ENCODE assay signal across 7 mouse cellular contexts in the genomic region with DNA sequence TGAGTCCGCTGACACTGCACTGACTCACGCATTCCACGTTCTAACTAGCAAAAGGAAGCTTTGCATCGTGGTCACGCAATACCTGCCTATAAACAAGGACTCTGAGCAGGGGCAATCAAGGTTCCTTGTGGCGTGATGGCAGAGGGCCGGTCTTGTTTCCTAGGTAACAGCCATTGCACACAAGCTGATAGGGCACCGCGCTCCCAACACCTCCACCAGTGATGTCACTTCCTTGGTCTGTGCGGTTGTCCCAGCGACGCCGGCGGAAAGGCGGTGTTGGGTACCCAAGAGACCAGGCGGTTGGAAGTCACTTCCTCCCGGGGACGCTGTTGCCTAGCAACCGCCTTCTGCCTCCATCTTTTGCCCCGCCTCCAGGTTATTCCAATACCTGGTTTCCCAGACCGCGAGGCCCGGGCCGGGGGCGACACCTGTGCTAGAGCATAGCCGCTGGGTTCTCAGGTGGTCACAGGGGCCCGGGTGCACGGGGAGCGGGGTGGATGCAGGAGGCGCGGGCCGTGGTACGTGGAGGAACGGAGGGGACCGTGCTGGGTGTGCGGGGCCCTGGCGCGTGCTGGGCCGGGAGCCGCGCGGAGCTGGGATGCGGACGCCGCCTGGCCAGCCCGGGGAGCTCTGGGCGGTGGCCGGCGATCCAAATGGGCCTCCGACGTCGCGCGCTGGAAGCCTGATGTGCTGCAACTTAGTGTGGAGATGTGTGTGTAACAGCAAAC. TPM values are rescaled to one million over a fixed set of nuclear protein-coding genes. Genes with fewer than 3 reads are reported as not detected.
DNase-seq lines count a peak whose midpoint lies in the region; ATAC-seq and TF ChIP-seq lines count a peak whose summit lies in the region.

Map9 (plus strand) TSS at position 248 of the 728 bp plus-strand sequence.

- H3K4me2 ChIP-seq in embryonic facial prominence, embryonic 15.5 days (replicated peaks), result peak within 1 kb of the TSS; percentile 90
- peak within 1 kb of the TSS; percentile 76 for H3K4me2 ChIP-seq in kidney, embryonic 14.5 days (replicated peaks; ENCODE audit: low read depth, low read length)
- peak within 1 kb of the TSS; percentile 80 for H3K4me2 ChIP-seq in limb, embryonic 14.5 days (replicated peaks; ENCODE audit: low read depth, low read length, severe bottlenecking)
- peak within 1 kb of the TSS; percentile 62 for H3K4me2 ChIP-seq in midbrain, embryonic 16.5 days (ENCODE audit: low read length)

- H3K27ac ChIP-seq in bone marrow macrophage, adult 2 months (ENCODE audit: insufficient read depth, low read depth, low read length), result no peak within 1 kb of the TSS
- peak within 1 kb of the TSS; percentile 58 for H3K27ac ChIP-seq in embryonic facial prominence, embryonic 15.5 days (replicated peaks)
- peak within 1 kb of the TSS; percentile 73 for H3K27ac ChIP-seq in heart, embryonic 10.5 days
- 0 out of 2 replicates have a peak within 1 kb of the TSS, but pooled peaks have one; percentile 17 for H3K27ac ChIP-seq in kidney, embryonic 14.5 days (ENCODE audit: low read depth, low read length)
- 0 out of 2 replicates have a peak within 1 kb of the TSS, but pooled peaks have one; percentile 22 for H3K27ac ChIP-seq in limb, embryonic 14.5 days (replicated peaks; ENCODE audit: low read depth, low read length)
- H3K27ac ChIP-seq in midbrain, embryonic 16.5 days (ENCODE audit: low read length), result peak within 1 kb of the TSS; percentile 91
- no peak within 1 kb of the TSS for H3K27ac ChIP-seq in spleen, adult 2 months (ENCODE audit: insufficient read depth, low read length)

- H3K9me3 ChIP-seq in embryonic facial prominence, embryonic 15.5 days (replicated peaks), result no peaks in the 10 kb centered on the region
- H3K9me3 ChIP-seq in heart, embryonic 10.5 days, result no peaks in the 10 kb centered on the region
- H3K9me3 ChIP-seq in kidney, embryonic 14.5 days (ENCODE audit: control insufficient read depth, low read length), result no peaks in the 10 kb centered on the region
- no peaks in the 10 kb centered on the region for H3K9me3 ChIP-seq in limb, embryonic 14.5 days (ENCODE audit: control insufficient read depth, low read length)
- no peaks in the 10 kb centered on the region for H3K9me3 ChIP-seq in midbrain, embryonic 16.5 days (replicated peaks; ENCODE audit: control insufficient read depth, low read length, poor library complexity, severe bottlenecking)

- peaks cover 3% of the 10 kb centered on the region; the same call in 1 of the 2 replicates for H3K4me1 ChIP-seq in bone marrow macrophage, adult 2 months (ENCODE audit: control insufficient read depth, insufficient read depth, low read length)
- peaks cover 10% of the 10 kb centered on the region for H3K4me1 ChIP-seq in embryonic facial prominence, embryonic 15.5 days
- H3K4me1 ChIP-seq in heart, embryonic 10.5 days, result no peaks in the 10 kb centered on the region
- H3K4me1 ChIP-seq in kidney, embryonic 14.5 days (ENCODE audit: control insufficient read depth, insufficient read depth, low read length), result no peaks in the 10 kb centered on the region
- H3K4me1 ChIP-seq in limb, embryonic 14.5 days (ENCODE audit: control insufficient read depth, insufficient read depth, low read length), result no peaks in the 10 kb centered on the region
- peaks cover 8% of the 10 kb centered on the region for H3K4me1 ChIP-seq in midbrain, embryonic 16.5 days (ENCODE audit: control insufficient read depth, insufficient read depth, low read length)
- peaks cover 5% of the 10 kb centered on the region; the same call in 1 of the 2 replicates for H3K4me1 ChIP-seq in spleen, adult 2 months (ENCODE audit: control insufficient read depth, insufficient read depth, insufficient read length)

- H3K27me3 ChIP-seq in embryonic facial prominence, embryonic 15.5 days, result no peaks in the 10 kb centered on the region
- H3K27me3 ChIP-seq in heart, embryonic 10.5 days (ENCODE audit: insufficient read depth, poor library complexity, severe bottlenecking), result no peaks in the 10 kb centered on the region
- no peaks in the 10 kb centered on the region for H3K27me3 ChIP-seq in kidney, embryonic 14.5 days (ENCODE audit: control insufficient read depth, insufficient read depth, low read length)
- no peaks in the 10 kb centered on the region for H3K27me3 ChIP-seq in limb, embryonic 14.5 days (ENCODE audit: control insufficient read depth, insufficient read depth, low read length)
- no peaks in the 10 kb centered on the region for H3K27me3 ChIP-seq in midbrain, embryonic 16.5 days (ENCODE audit: control insufficient read depth, insufficient read depth, low read depth, low read length)
- no peaks in the 10 kb centered on the region for H3K27me3 ChIP-seq in spleen, adult 2 months (ENCODE audit: control insufficient read depth, insufficient read depth, low read length)

- WGBS in embryonic facial prominence, embryonic 15.5 days, result under 1% methylated on average over 54 of the region's 54 CpGs
- WGBS in heart, embryonic 10.5 days, result under 1% methylated on average over 54 of the region's 54 CpGs
- under 1% methylated on average over 54 of the region's 54 CpGs for WGBS in kidney, embryonic 14.5 days
- WGBS in limb, embryonic 14.5 days, result under 1% methylated on average over 54 of the region's 54 CpGs
- WGBS in midbrain, embryonic 16.5 days, result under 1% methylated on average over 54 of the region's 54 CpGs
- under 1% methylated on average over 54 of the region's 54 CpGs for WGBS in spleen, adult 2 months

- DNase-seq in heart, embryonic 10.5 days (ENCODE audit: low spot score), result peak; percentile 99
- peak; percentile 98 for DNase-seq in limb, embryonic 14.5 days (ENCODE audit: low spot score)
- DNase-seq in spleen, adult 2 months (ENCODE audit: low read depth in 1 of 2, low spot score in 2 of 2), result peak; percentile 92 to 97

- peak; percentile 100 for ATAC-seq in embryonic facial prominence, embryonic 15.5 days (ENCODE audit: insufficient number of reproducible peaks, low FRiP score, low TSS enrichment, low read depth)
- peak; percentile 100 for ATAC-seq in kidney, embryonic 14.5 days (ENCODE audit: low FRiP score, low TSS enrichment)
- ATAC-seq in limb, embryonic 14.5 days (ENCODE audit: low FRiP score, low read depth), result peak; percentile 100
- ATAC-seq in midbrain, embryonic 16.5 days, result peak; percentile 100

- no peak for TF ChIP-seq CTCF in bone marrow macrophage, adult 2 months (IDR thresholded peaks at IDR 0.05; ENCODE audit: low read depth, low read length)
- TF ChIP-seq CTCF in spleen, adult 2 months (IDR thresholded peaks at IDR 0.05; ENCODE audit: extremely low read depth, insufficient read depth, insufficient read length, insufficient replicate concordance), result no peak

- peak within 1 kb of the TSS; percentile 49 for H3K4me3 ChIP-seq in bone marrow macrophage, adult 2 months (ENCODE audit: insufficient read depth, low read length)
- H3K4me3 ChIP-seq in embryonic facial prominence, embryonic 15.5 days (replicated peaks), result peak within 1 kb of the TSS; percentile 75
- H3K4me3 ChIP-seq in heart, embryonic 10.5 days, result peak within 1 kb of the TSS; percentile 81
- peak within 1 kb of the TSS; percentile 79 for H3K4me3 ChIP-seq in kidney, embryonic 14.5 days (ENCODE audit: low read length)
- peak within 1 kb of the TSS; percentile 68 for H3K4me3 ChIP-seq in limb, embryonic 14.5 days (replicated peaks; ENCODE audit: low read length)
- peak within 1 kb of the TSS; percentile 95 for H3K4me3 ChIP-seq in midbrain, embryonic 16.5 days (ENCODE audit: low read depth, low read length)
- H3K4me3 ChIP-seq in spleen, adult 2 months (ENCODE audit: extremely low read depth, insufficient read depth, insufficient read length), result peak within 1 kb of the TSS; percentile 70

- H3K36me3 ChIP-seq in embryonic facial prominence, embryonic 15.5 days, result no peaks in the 10 kb centered on the region
- no peaks in the 10 kb centered on the region for H3K36me3 ChIP-seq in heart, embryonic 10.5 days
- no peaks in the 10 kb centered on the region; the same call in 1 of the 2 replicates for H3K36me3 ChIP-seq in kidney, embryonic 14.5 days (ENCODE audit: control insufficient read depth, insufficient read depth, low read length)
- no peaks in the 10 kb centered on the region; the same call in 1 of the 2 replicates for H3K36me3 ChIP-seq in limb, embryonic 14.5 days (ENCODE audit: control insufficient read depth, insufficient read depth, low read length)
- H3K36me3 ChIP-seq in midbrain, embryonic 16.5 days (ENCODE audit: control insufficient read depth, insufficient read depth, low read length), result peaks cover 14% of the 10 kb centered on the region
- no peaks in the 10 kb centered on the region for H3K36me3 ChIP-seq in spleen, adult 2 months (ENCODE audit: control insufficient read depth, insufficient read depth, low read length)

- peak within 1 kb of the TSS; percentile 29; the same call in 1 of the 2 replicates for H3K9ac ChIP-seq in embryonic facial prominence, embryonic 15.5 days
- peak within 1 kb of the TSS; percentile 51; the same call in 1 of the 2 replicates for H3K9ac ChIP-seq in kidney, embryonic 14.5 days (ENCODE audit: low read depth, low read length)
- H3K9ac ChIP-seq in limb, embryonic 14.5 days (ENCODE audit: low read depth, low read length, severe bottlenecking), result peak within 1 kb of the TSS; percentile 58
- H3K9ac ChIP-seq in midbrain, embryonic 16.5 days (ENCODE audit: low read depth, low read length), result peak within 1 kb of the TSS; percentile 89

- no peak for TF ChIP-seq POLR2A in bone marrow macrophage, adult 2 months (IDR thresholded peaks at IDR 0.05; ENCODE audit: borderline replicate concordance, low read depth, low read length)
- TF ChIP-seq POLR2A in limb, embryonic 14.5 days (IDR thresholded peaks at IDR 0.05; ENCODE audit: borderline replicate concordance, extremely low read depth, insufficient read depth, insufficient read length), result no peak; the same call in 1 of the 2 replicates
- no peak for TF ChIP-seq POLR2A in spleen, adult 2 months (IDR thresholded peaks at IDR 0.05; ENCODE audit: low read depth, low read length)

RNA-seq across cellular contexts. Expression of gene Map9, which starts in this region (rescaled TPM):
- not detected in 2 replicates for polyA plus RNA-seq in bone marrow macrophage, adult 2 months (2012; ENCODE audit: insufficient read depth, insufficient read length, missing spikeins)
- 10.1 and 13.5 TPM in 2 replicates for polyA plus RNA-seq in embryonic facial prominence, embryonic 15.5 days (2015; fragmentation: Nextera tagmentation; extraction: Ambion mirVana)
- polyA plus RNA-seq in heart, embryonic 10.5 days (2016; fragmentation: Nextera tagmentation; extraction: Ambion mirVana), result 4.9 and 5.3 TPM in 2 replicates
- 6.5 and 7.8 TPM in 2 replicates for polyA plus RNA-seq in kidney, embryonic 14.5 days (2014; fragmentation: Nextera tagmentation; extraction: Ambion mirVana)
- 3.2 and 3.6 TPM in 2 replicates for polyA plus RNA-seq in limb, embryonic 14.5 days (2012; rRNA removed)
- 7.6 and 9.1 TPM in 2 replicates for polyA plus RNA-seq in limb, embryonic 14.5 days (2014; fragmentation: Nextera tagmentation; extraction: Ambion mirVana)
- polyA plus RNA-seq in midbrain, embryonic 16.5 days (2015; fragmentation: Nextera tagmentation; extraction: Ambion mirVana), result 146 and 148 TPM in 2 replicates
- 0.06 and 0.08 TPM in 2 replicates for polyA plus RNA-seq in spleen, adult 2 months (2012; rRNA removed)

Comparison
In these comparisons a context has a peak if more than half of its experiments do, and no peak if none do; other contexts are left out.
1. RNA of gene Map9 (polyA plus RNA-seq): 146 to 148 TPM in midbrain, embryonic 16.5 days; 10.1 to 13.5 TPM in embryonic facial prominence, embryonic 15.5 days, 3.2 to 9.1 TPM in limb, embryonic 14.5 days, 6.5 to 7.8 TPM in kidney, embryonic 14.5 days, 4.9 to 5.3 TPM in heart, embryonic 10.5 days, 0.06 to 0.08 TPM in spleen, adult 2 months and not detected in bone marrow macrophage, adult 2 months; every median in the first group is over 10 times any median in the second.
2. Peak in DNase-seq and H3K4me3 ChIP-seq in spleen, adult 2 months; RNA of the gene not detected or under 1 TPM.
3. H3K27ac ChIP-seq: peak in embryonic facial prominence, embryonic 15.5 days (single experiment), heart, embryonic 10.5 days (single experiment), kidney, embryonic 14.5 days (single experiment), limb, embryonic 14.5 days (single experiment) and midbrain, embryonic 16.5 days (single experiment); none in bone marrow macrophage, adult 2 months (single experiment) and spleen, adult 2 months (single experiment).
4. H3K9ac ChIP-seq: peak in every context shown above with its lines; median percentile 89 in midbrain, embryonic 16.5 days; 58 in limb, embryonic 14.5 days; 51 in kidney, embryonic 14.5 days; 29 in embryonic facial prominence, embryonic 15.5 days.
5. Peak in every context shown above with its lines, with median percentiles within 50 percentile points of each other: H3K4me3 ChIP-seq, ATAC-seq, H3K4me2 ChIP-seq and DNase-seq.